Mouse (Mus musculus) small intestine, adult 2 months (tissue): ENCODE data around the gene Amigo1.

Experiments used
- CTCF ChIP-seq: fragments of 200-500 bp; IDR thresholded peaks from 2 replicates; pipeline ENCODE4 v1.5.1; 2012; ENCODE audit warnings: low read depth, mild to moderate bottlenecking, control low read depth, inconsistent platforms, low read length, moderate library complexity, mixed read lengths; ENCODE audit not compliant: insufficient replicate concordance, insufficient read length; ENCODE audit errors: extremely low read depth
- POLR2A ChIP-seq: fragments of 200-500 bp; IDR thresholded peaks from 2 replicates; pipeline ENCODE4 v1.6.1; 2012; ENCODE audit warnings: low read depth, mild to moderate bottlenecking, control low read depth, inconsistent platforms, low read length, moderate library complexity

- peak; percentile 11; the same call in 1 of the 2 replicates for TF ChIP-seq POLR2A
- TF ChIP-seq CTCF: no peak
Measured at GRCm38 (mm10) chr3:108209946-108210770, 24.0 kb downstream of the Amigo1 start.
